Mouse (Mus musculus) left cerebral cortex, adult 2 months (tissue): ENCODE measurements around the gene Stxbp3. TPM values are rescaled to one million over a fixed set of nuclear protein-coding genes. Genes with fewer than 3 reads are reported as not detected.
A peak's percentile ranks its signal among the peaks of the same experiment; 100 is the strongest.
"Not testable (repeated sequence)": the region's sequence is repeated elsewhere in the genome, so short reads cannot be mapped to it uniquely, and the experiment has no call there.

Experiments
- DNase-seq, 2 experiments: peaks; one replicate each; pipeline ENCODE4 v3.0.0; 2021 to 2022; ENCODE audit warnings: low spot score in 2 of 2, mixed read lengths in 1 of 2; ENCODE audit errors: extremely low spot score in 1 of 2
- H3K27ac ChIP-seq: fragments of 200-600 bp; 2 replicates; pipeline ENCODE4 v1.8.1; 2022
- H3K4me3 ChIP-seq: fragments of 200-600 bp; 2 replicates; pipeline ENCODE4 v1.8.1; 2022
- CTCF ChIP-seq: fragments of 200-600 bp; IDR thresholded peaks from 2 replicates; pipeline ENCODE4 v1.8.1; 2022; ENCODE audit warnings: antibody characterized with exemption, mild to moderate bottlenecking, moderate library complexity
- intact Hi-C: fragments of 180-260 bp; cut with DNase I; formaldehyde crosslinking; loops from one replicate; pipeline ENCODE4 v1.15.1; 2025
- total RNA-seq, 2 experiments: library from RNA; stranded (reverse); gene quantifications; 2 replicates each; pipeline ENCODE4 v1.2.3; 2021

The Stxbp3 gene
- total RNA-seq, 2 experiments from 2014 or later: 17.8 to 23.1 TPM

GRCm38 (mm10) chr3:108879129-108879528 is 38.8 kb upstream of the Stxbp3 start:
- TF ChIP-seq CTCF: no peak
- no peak overlapping the region for H3K4me3 ChIP-seq
- no peak overlapping the region for H3K27ac ChIP-seq
- intact Hi-C loops: loop anchor here (1.0 kb wide), 1 partner anchor 19 kb away; no protein-coding TSS in a partner anchor
- no peak for DNase-seq

- DNase-seq: no peak
- no peak for TF ChIP-seq CTCF
- Histone ChIP-seq H3K27ac (no peak overlapping the region), H3K4me3 (no peak overlapping the region)
- intact Hi-C loops: no loop called here
Measured at GRCm38 (mm10) chr3:108870631-108871030, 30.3 kb upstream of the Stxbp3 start.

DNA sequence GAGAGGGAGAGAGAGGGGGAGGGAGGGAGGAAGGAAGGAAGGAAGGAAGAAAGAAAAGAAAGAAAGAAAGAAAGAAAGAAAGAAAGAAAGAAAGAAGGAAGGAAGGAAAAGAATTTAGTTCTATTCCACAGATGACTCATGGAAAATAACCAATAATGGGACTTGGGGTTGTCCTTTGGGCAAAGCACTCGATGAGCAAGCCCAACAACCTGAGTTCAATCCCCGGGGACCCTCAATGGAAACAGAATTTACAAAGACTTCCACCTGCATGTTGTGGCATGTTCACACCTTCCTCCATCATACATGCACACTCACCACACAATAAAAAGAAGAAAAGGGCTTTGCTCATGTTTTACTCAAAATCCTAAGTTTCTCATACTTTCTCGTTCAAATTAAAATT is 27.1 kb upstream of the Stxbp3 start:
- no peak for TF ChIP-seq CTCF
- intact Hi-C loops: no loop called here
- H3K4me3 ChIP-seq: no peak overlapping the region
- DNase-seq: no peak
- no peak overlapping the region for H3K27ac ChIP-seq

- intact Hi-C loops: no loop called here
- H3K4me3 ChIP-seq: no peak overlapping the region
- no peak for DNase-seq
- H3K27ac ChIP-seq: no peak overlapping the region
- TF ChIP-seq CTCF: no peak
Measured at GRCm38 (mm10) chr3:108865676-108866075, 25.4 kb upstream of the Stxbp3 start.

DNA sequence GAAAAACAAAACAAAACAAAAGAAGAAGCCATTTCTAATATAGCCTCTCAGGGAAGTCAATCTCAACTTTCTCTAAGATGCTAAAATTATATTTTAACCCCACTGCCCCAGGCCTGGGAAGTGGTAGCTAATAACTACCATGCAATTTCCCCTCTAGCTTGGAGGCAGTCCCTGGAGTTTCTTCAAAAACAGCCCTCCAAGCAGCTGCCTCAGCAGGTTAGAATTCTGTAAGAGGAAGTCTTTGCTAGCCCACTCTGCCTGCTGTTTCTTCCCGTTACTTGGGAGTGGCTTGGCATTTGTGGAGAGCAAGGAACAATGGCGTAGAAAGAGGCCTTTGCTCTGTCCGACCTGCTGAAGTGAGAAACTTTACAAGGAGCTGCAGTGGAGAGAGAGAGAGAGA is 24.8 kb upstream of the Stxbp3 start:
- intact Hi-C loops: no loop called here
- no peak for TF ChIP-seq CTCF
- no peak overlapping the region for H3K4me3 ChIP-seq
- no peak for DNase-seq
- no peak overlapping the region for H3K27ac ChIP-seq

DNA sequence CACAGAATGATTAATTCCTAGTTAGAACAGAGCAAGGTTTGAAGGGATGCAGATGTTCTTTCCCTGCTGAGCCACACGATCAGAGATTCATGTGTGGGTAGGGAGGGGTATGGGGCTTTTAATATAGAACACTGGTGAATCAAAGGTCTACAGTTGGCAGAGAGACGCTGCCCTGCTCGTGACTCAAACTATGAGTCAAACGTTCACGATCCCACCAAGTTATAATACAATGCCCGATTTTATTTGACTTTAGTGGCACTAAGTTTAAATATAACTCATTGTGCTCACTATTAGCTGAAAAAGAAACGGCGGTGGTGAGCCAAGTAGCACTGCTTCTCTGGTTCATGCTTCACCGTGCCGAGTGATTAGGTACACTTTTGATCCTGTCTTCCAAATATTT is 22.8 kb upstream of the Stxbp3 start:
- no peak overlapping the region for H3K4me3 ChIP-seq
- H3K27ac ChIP-seq: no peak overlapping the region
- intact Hi-C loops: no loop called here
- TF ChIP-seq CTCF: no peak
- DNase-seq: no peak

GRCm38 (mm10) chr3:108862282-108862681 is 22.0 kb upstream of the Stxbp3 start:
- H3K27ac ChIP-seq, intact Hi-C loops: not testable (repeated sequence)

DNA sequence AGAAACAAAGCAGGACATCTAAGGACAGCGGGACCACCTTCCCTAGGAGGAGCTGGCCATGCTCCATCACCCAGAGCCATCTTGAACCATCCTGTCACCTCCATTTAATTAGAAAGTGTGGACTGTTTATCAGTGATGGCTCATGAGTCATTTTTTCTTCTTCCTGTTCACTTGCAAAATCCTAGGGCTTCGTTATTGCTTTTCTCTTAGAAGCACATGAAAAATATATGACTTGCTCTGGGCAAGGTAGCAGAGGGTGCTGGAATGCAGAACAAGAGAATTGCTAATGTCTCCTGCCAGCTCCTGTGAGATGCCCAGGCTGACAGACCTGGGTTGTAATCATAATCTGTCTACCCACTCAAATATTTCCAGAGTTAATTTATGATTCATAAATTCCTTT is 20.5 kb upstream of the Stxbp3 start:
- H3K4me3 ChIP-seq: no peak overlapping the region
- H3K27ac ChIP-seq: no peak overlapping the region
- no peak for TF ChIP-seq CTCF
- no peak for DNase-seq
- intact Hi-C loops: loop anchor here (1.0 kb wide), 1 partner anchor 19 kb away; no protein-coding TSS in a partner anchor

More at GRCm38 (mm10) chr3:108862282-108862681, 22.0 kb upstream of the Stxbp3 start:
- not testable (repeated sequence) for DNase-seq, H3K4me3 ChIP-seq

DNA sequence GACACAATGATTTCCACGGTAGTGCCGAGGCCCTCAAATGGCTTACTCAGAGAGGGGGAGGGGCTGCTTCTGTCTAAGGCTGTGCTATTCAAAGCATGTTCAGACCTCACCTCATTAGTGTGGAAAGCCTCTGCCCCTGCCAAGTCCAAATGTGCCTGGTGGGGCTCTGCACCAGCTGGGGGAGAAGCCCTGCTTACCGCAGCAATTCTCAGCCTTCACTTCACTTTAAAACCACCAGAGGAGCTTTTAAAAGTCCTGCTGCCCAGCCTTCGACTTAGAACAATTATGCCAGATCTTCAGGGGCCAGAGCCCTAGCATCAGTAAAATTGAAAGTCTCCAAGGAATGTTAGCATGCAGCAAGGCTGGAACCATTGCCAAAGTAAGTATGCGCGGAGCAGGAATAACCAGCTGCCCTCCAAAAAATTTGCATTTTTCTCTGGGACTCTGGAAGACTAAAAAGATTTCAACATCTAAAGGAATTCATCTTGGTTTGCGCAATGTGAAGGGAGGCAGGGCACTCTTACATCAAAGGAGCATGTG is 18.0 kb upstream of the Stxbp3 start:
- intact Hi-C loops: loop anchor here (5.0 kb wide), 1 partner anchor 54 kb away; the partner anchor contains the start of gene Prpf38b

GRCm38 (mm10) chr3:108857714-108858113 is 17.4 kb upstream of the Stxbp3 start:
- no peak for DNase-seq
- no peak for TF ChIP-seq CTCF
- no peak overlapping the region for H3K27ac ChIP-seq
- H3K4me3 ChIP-seq: no peak overlapping the region
- intact Hi-C loops: loop anchor here (5.0 kb wide), 1 partner anchor 55 kb away; the partner anchor contains the start of gene Prpf38b

More for the DNA sequence above, 18.0 kb upstream of the Stxbp3 start:
- DNase-seq: no peak
- no peak overlapping the region for H3K27ac ChIP-seq
- TF ChIP-seq CTCF: no peak; the same call in none of the 2 replicates
- no peak overlapping the region for H3K4me3 ChIP-seq

DNA sequence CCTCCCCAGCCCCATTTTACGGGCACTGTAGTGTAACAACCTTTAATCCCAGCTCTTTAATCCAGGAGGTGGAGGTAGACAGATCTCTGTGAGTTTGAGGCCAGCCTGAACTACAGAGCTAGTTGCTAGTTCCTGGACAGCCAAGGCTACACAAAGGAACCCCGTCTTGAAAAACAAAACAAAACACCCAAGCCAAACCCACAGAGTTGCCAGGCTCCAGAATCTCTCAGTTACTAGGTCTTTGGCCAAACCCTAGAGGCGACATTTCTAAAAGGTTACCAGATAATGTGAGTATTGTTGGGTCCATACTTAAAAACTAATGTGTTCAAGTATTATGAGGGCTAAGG is 16.8 kb upstream of the Stxbp3 start:
- no peak for DNase-seq
- intact Hi-C loops: loop anchor here (5.0 kb wide), 1 partner anchor 55 kb away; the partner anchor contains the start of gene Prpf38b
- no peak overlapping the region for H3K27ac ChIP-seq
- no peak for TF ChIP-seq CTCF
- H3K4me3 ChIP-seq: no peak overlapping the region

DNA sequence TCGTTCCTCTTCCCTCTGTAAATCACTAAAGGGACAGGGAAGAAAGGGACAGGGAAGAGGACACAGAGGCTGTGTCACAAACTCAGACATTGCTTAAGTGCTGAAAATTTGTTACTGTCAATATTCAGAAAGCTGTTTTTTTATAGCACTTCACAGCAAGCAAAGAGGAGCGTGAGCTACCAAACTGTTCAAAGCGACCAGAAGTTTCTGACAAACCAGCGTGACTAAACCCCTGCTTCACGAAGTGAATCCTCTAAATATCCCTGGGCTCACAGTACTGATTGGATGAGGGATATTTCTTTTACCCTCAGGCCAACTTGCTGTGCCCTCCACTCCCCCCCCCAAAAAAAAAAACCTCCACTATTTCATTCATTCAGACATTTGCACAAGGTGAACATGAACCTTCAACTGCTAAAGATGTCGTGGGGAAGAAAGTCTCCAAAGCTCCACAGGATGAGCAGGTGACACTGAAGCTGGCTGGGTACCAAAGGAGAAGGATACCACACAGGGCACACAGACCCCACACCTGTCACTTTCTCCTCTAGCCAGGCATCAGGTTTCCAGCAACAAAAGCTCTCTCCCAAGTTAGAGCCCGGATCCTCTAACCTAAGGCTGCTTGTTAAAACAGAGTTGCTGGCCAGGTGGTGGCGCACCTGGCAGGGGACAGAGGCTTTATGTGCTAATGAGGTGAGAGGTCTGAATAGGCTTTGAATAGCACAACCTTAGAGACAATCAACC is 16.2 kb upstream of the Stxbp3 start:
- no peak overlapping the region for H3K4me3 ChIP-seq
- TF ChIP-seq CTCF: no peak; the same call in none of the 2 replicates
- H3K27ac ChIP-seq: no peak overlapping the region; the same call in 1 of the 2 replicates
- no peak for DNase-seq
- intact Hi-C loops: loop anchor here (5.0 kb wide), 1 partner anchor 56 kb away; the partner anchor contains the start of gene Prpf38b

- Histone ChIP-seq H3K27ac (peak overlapping the region; percentile 84), H3K4me3 (no peak overlapping the region)
- DNase-seq: peak in 1 of 2 experiments; percentile 32
- intact Hi-C loops: loop anchor here (1.0 to 5.0 kb wide), 2 partner anchors 26 to 56 kb away; partner anchors contain the start of gene Prpf38b
- TF ChIP-seq CTCF: no peak
Measured at GRCm38 (mm10) chr3:108855864-108856263, 15.5 kb upstream of the Stxbp3 start.
